Mouse (Mus musculus): ENCODE results near the gene Eras. TPM values are rescaled to one million over a fixed set of nuclear protein-coding genes. Genes with fewer than 3 reads are reported as not detected.
"Not testable (repeated sequence)": the region's sequence is repeated elsewhere in the genome, so short reads cannot be mapped to it uniquely, and the experiment has no call there.

Gene Eras
- polyA plus RNA-seq, 1 experiment from 2014 or later, result not detected

- H3K4me1 ChIP-seq, result no peaks in the 10 kb centered on the region
- no peak overlapping the region for H3K27ac ChIP-seq
- H3K9me3 ChIP-seq (replicated peaks), result no peaks in the 10 kb centered on the region
- 54% methylated on average over 8 of the region's 8 CpGs for WGBS
- peaks cover 11% of the 10 kb centered on the region for H3K36me3 ChIP-seq
- DNase-seq (ENCODE audit: low spot score), result no peak
- no peak overlapping the region for H3K4me3 ChIP-seq
- no peaks in the 10 kb centered on the region for H3K27me3 ChIP-seq (ENCODE audit: low read depth, poor library complexity, severe bottlenecking)
Measured at GRCm38 (mm10) chrX:7945618-7946017, 17.2 kb upstream of the Eras start.

- H3K36me3 ChIP-seq, result peaks cover 54% of the 10 kb centered on the region
Measured at GRCm38 (mm10) chrX:7937667-7938066, 9.3 kb upstream of the Eras start.

GRCm38 (mm10) chrX:7936874-7937273 is 8.5 kb upstream of the Eras start:
- Histone ChIP-seq H3K27ac (no peak overlapping the region), H3K27me3 (ENCODE audit: low read depth, poor library complexity, severe bottlenecking) (no peaks in the 10 kb centered on the region), H3K36me3 (peaks cover 60% of the 10 kb centered on the region), H3K4me1 (no peaks in the 10 kb centered on the region), H3K9me3 (replicated peaks) (no peaks in the 10 kb centered on the region), H3K4me3 (no peak overlapping the region)
- WGBS, result 24% methylated on average over 11 of the region's 11 CpGs
- no peak for DNase-seq (ENCODE audit: low spot score)

More at GRCm38 (mm10) chrX:7937667-7938066, 9.3 kb upstream of the Eras start:
- H3K27me3 ChIP-seq (ENCODE audit: low read depth, poor library complexity, severe bottlenecking), result no peaks in the 10 kb centered on the region
- DNase-seq (ENCODE audit: low spot score), result no peak
- 94% methylated on average over 6 of the region's 6 CpGs for WGBS
- no peak overlapping the region for H3K4me3 ChIP-seq
- no peak overlapping the region for H3K27ac ChIP-seq
- no peaks in the 10 kb centered on the region for H3K9me3 ChIP-seq (replicated peaks)
- H3K4me1 ChIP-seq, result no peaks in the 10 kb centered on the region

- Histone ChIP-seq H3K27ac (no peak overlapping the region), H3K9me3 (replicated peaks) (0 out of 2 replicates have a peak, but pooled peaks cover 2% of the 10 kb centered on the region), H3K4me3 (no peak overlapping the region), H3K4me1 (peaks cover 3% of the 10 kb centered on the region; the same call in 1 of the 2 replicates), H3K27me3 (ENCODE audit: low read depth, poor library complexity, severe bottlenecking) (peaks cover 77% of the 10 kb centered on the region), H3K36me3 (peaks cover 31% of the 10 kb centered on the region)
- 17% methylated on average over 10 of the region's 10 CpGs for WGBS
- DNase-seq (ENCODE audit: low spot score), result no peak
Measured at GRCm38 (mm10) chrX:7927116-7927515, 1.3 kb downstream of the Eras start.

GRCm38 (mm10) chrX:7926266-7926665 is 2.1 kb downstream of the Eras start:
- DNase-seq (ENCODE audit: low spot score), result no peak
- no peak overlapping the region for H3K4me3 ChIP-seq
- H3K27me3 ChIP-seq (ENCODE audit: low read depth, poor library complexity, severe bottlenecking), result peaks cover 85% of the 10 kb centered on the region
- peaks cover 23% of the 10 kb centered on the region for H3K36me3 ChIP-seq
- WGBS, result 70% methylated on average over 6 of the region's 6 CpGs
- peaks cover 6% of the 10 kb centered on the region; the same call in 1 of the 2 replicates for H3K4me1 ChIP-seq
- H3K9me3 ChIP-seq (replicated peaks), result 0 out of 2 replicates have a peak, but pooled peaks cover 2% of the 10 kb centered on the region
- H3K27ac ChIP-seq, result no peak overlapping the region

- Histone ChIP-seq H3K36me3 (no peaks in the 10 kb centered on the region), H3K9me3 (replicated peaks) (no peaks in the 10 kb centered on the region), H3K4me1 (peaks cover 12% of the 10 kb centered on the region), H3K4me3 (peak overlapping the region; percentile 36), H3K27me3 (ENCODE audit: low read depth, poor library complexity, severe bottlenecking) (peaks cover 91% of the 10 kb centered on the region), H3K27ac (no peak overlapping the region)
- 18% methylated on average over 27 of the region's 48 CpGs for WGBS
- DNase-seq (ENCODE audit: low spot score), result peak; percentile 47
Measured at GRCm38 (mm10) chrX:7922032-7922431, 6.4 kb downstream of the Eras start.

- H3K4me1 ChIP-seq, result peaks cover 12% of the 10 kb centered on the region
- no peaks in the 10 kb centered on the region for H3K9me3 ChIP-seq (replicated peaks)
- H3K27me3 ChIP-seq (ENCODE audit: low read depth, poor library complexity, severe bottlenecking), result peaks cover 68% of the 10 kb centered on the region
- peak within 1 kb of the TSS; percentile 41 for H3K4me3 ChIP-seq
- peak; percentile 33 for DNase-seq (ENCODE audit: low spot score)
- no peak within 1 kb of the TSS for H3K27ac ChIP-seq
- H3K36me3 ChIP-seq, result no peaks in the 10 kb centered on the region
- WGBS, result 16% methylated on average over 40 of the region's 40 CpGs
Measured at GRCm38 (mm10) chrX:7919601-7920383, 8.6 kb downstream of the Eras start, which contains the start of gene Pcsk1n. Gene Pcsk1n, plus strand, starts transcription at chrX:7919822.

GRCm38 (mm10) chrX:7917960-7918359 is 10.4 kb downstream of the Eras start:
- H3K27ac ChIP-seq; H3K9me3 ChIP-seq (replicated peaks); DNase-seq (ENCODE audit: low spot score); H3K36me3 ChIP-seq; H3K4me3 ChIP-seq: not testable (repeated sequence)
- 73% methylated on average over 6 of the region's 6 CpGs for WGBS
- peaks cover 50% of the 10 kb centered on the region for H3K27me3 ChIP-seq (ENCODE audit: low read depth, poor library complexity, severe bottlenecking)
- peaks cover 12% of the 10 kb centered on the region for H3K4me1 ChIP-seq

GRCm38 (mm10) chrX:7915669-7916068 is 12.7 kb downstream of the Eras start:
- not testable (repeated sequence) for H3K36me3 ChIP-seq; H3K27ac ChIP-seq; H3K4me3 ChIP-seq; H3K4me1 ChIP-seq; H3K9me3 ChIP-seq (replicated peaks); DNase-seq (ENCODE audit: low spot score)
- 18% methylated on average over 3 of the region's 3 CpGs for WGBS
- peaks cover 27% of the 10 kb centered on the region for H3K27me3 ChIP-seq (ENCODE audit: low read depth, poor library complexity, severe bottlenecking)

- Histone ChIP-seq H3K36me3 (peaks cover 19% of the 10 kb centered on the region), H3K4me3 (no peak overlapping the region), H3K27ac (no peak overlapping the region), H3K4me1 (no peaks in the 10 kb centered on the region), H3K27me3 (ENCODE audit: low read depth, poor library complexity, severe bottlenecking) (no peaks in the 10 kb centered on the region), H3K9me3 (replicated peaks) (no peaks in the 10 kb centered on the region)
- 70% methylated on average over 6 of the region's 6 CpGs for WGBS
- no peak for DNase-seq (ENCODE audit: low spot score)
Measured at GRCm38 (mm10) chrX:7910473-7910872, 17.9 kb downstream of the Eras start.

GRCm38 (mm10) chrX:7909242-7909641 is 19.2 kb downstream of the Eras start, which contains the start of gene Gm10490:
Gene Gm10490, plus strand, starts transcription at chrX:7909542.
- H3K27ac ChIP-seq; H3K27me3 ChIP-seq (ENCODE audit: low read depth, poor library complexity, severe bottlenecking); H3K4me1 ChIP-seq; DNase-seq (ENCODE audit: low spot score); H3K4me3 ChIP-seq; H3K9me3 ChIP-seq (replicated peaks): not testable (repeated sequence)
- H3K36me3 ChIP-seq, result peaks cover 19% of the 10 kb centered on the region
- WGBS, result 88% methylated on average over 4 of the region's 4 CpGs

GRCm38 (mm10) chrX:7907735-7908134 is 20.7 kb downstream of the Eras start, which contains the start of gene Gm10491:
Gene Gm10491, minus strand, starts transcription at chrX:7907835.
- 93% methylated on average over 5 of the region's 5 CpGs for WGBS

GRCm38 (mm10) chrX:7904441-7904840 is 24.0 kb downstream of the Eras start:
- Histone ChIP-seq H3K9me3 (replicated peaks) (no peaks in the 10 kb centered on the region), H3K4me1 (no peaks in the 10 kb centered on the region), H3K27me3 (ENCODE audit: low read depth, poor library complexity, severe bottlenecking) (no peaks in the 10 kb centered on the region), H3K4me3 (no peak overlapping the region), H3K36me3 (peaks cover 29% of the 10 kb centered on the region), H3K27ac (no peak overlapping the region)
- 94% methylated on average over 5 of the region's 5 CpGs for WGBS
- no peak for DNase-seq (ENCODE audit: low spot score)

More at GRCm38 (mm10) chrX:7907735-7908134, 20.7 kb downstream of the Eras start, which contains the start of gene Gm10491:
- H3K4me3 ChIP-seq, result no peak within 1 kb of the TSS
- H3K27ac ChIP-seq, result no peak within 1 kb of the TSS
- no peaks in the 10 kb centered on the region for H3K4me1 ChIP-seq
- DNase-seq (ENCODE audit: low spot score), result no peak
- H3K27me3 ChIP-seq (ENCODE audit: low read depth, poor library complexity, severe bottlenecking), result no peaks in the 10 kb centered on the region
- H3K36me3 ChIP-seq, result peaks cover 22% of the 10 kb centered on the region
- H3K9me3 ChIP-seq (replicated peaks), result no peaks in the 10 kb centered on the region
